Mouse (Mus musculus) heart, postnatal 0 days (tissue): ENCODE data around the gene Cemip2. TPM values are rescaled to one million over a fixed set of nuclear protein-coding genes. Genes with fewer than 3 reads are reported as not detected.
A peak's percentile ranks its signal among the peaks of the same experiment; 100 is the strongest.

Experiments used
- ATAC-seq: fragments of 200-750 bp; cut with Nextera tagmentation; 2 replicates; pipeline ENCODE4 v1.8.0; 2017; ENCODE audit warnings: low read depth, moderate number of reproducible peaks, moderate library complexity; ENCODE audit not compliant: insufficient read depth
- DNase-seq: peaks from one replicate; pipeline ENCODE4 v3.0.0-alpha.2; 2016; ENCODE audit warnings: low spot score
- H3K27ac ChIP-seq: fragments of 300-500 bp; sonication (generic); 2 replicates; pipeline ENCODE4 v1.5.1; 2014; ENCODE audit warnings: low read depth, mild to moderate bottlenecking
- H3K27me3 ChIP-seq: fragments of 300-500 bp; sonication (generic); 2 replicates; pipeline ENCODE4 v1.6.1; 2014; ENCODE audit warnings: low read length, mixed read lengths; ENCODE audit not compliant: control insufficient read depth, insufficient read depth
- H3K36me3 ChIP-seq: fragments of 300-500 bp; sonication (generic); replicated peaks from 2 replicates; pipeline ENCODE4 v1.6.1; 2014; ENCODE audit warnings: low read length, mixed read lengths; ENCODE audit not compliant: control insufficient read depth, insufficient read depth
- H3K4me1 ChIP-seq: fragments of 300-500 bp; sonication (generic); 2 replicates; pipeline ENCODE4 v1.6.1; 2014; ENCODE audit warnings: antibody characterized with exemption; ENCODE audit not compliant: control insufficient read depth, insufficient read depth
- H3K4me2 ChIP-seq: fragments of 300-500 bp; sonication (generic); 2 replicates; pipeline ENCODE4 v1.6.1; 2014; ENCODE audit warnings: low read depth, mild to moderate bottlenecking, low read length, moderate library complexity
- H3K4me3 ChIP-seq: fragments of 300-500 bp; sonication (generic); 2 replicates; pipeline ENCODE4 v1.5.1; 2014; ENCODE audit warnings: low read depth, low read length
- H3K9ac ChIP-seq: fragments of 300-500 bp; sonication (generic); replicated peaks from 2 replicates; pipeline ENCODE4 v1.6.1; 2014; ENCODE audit warnings: low read depth, low read length, mixed read lengths
- H3K9me3 ChIP-seq: fragments of 300-500 bp; sonication (generic); replicated peaks from 2 replicates; pipeline ENCODE4 v1.6.1; 2016; ENCODE audit warnings: low read length; ENCODE audit not compliant: control insufficient read depth
- CTCF ChIP-seq: IDR thresholded peaks from 2 replicates; pipeline ENCODE4 v1.5.1; 2016; ENCODE audit warnings: antibody characterized with exemption, control low read depth, low read depth
- EP300 ChIP-seq: IDR thresholded peaks from 2 replicates; pipeline ENCODE4 v1.6.1; 2016; ENCODE audit warnings: antibody characterized with exemption, low read depth
- WGBS: fragments of 180-500 bp; shearing (Covaris S2); extraction: QIAGEN DNeasy Blood & Tissue Kit; methylation state at CpG from one replicate; pipeline ENCODE4 v1.1.7; 2014; 5-methylcytosine and 5-hydroxymethylcytosine counted together
- polyA plus RNA-seq: library from polyadenylated mRNA; unstranded; fragments of >200 nt; fragmentation: Nextera tagmentation; extraction: Ambion mirVana; gene quantifications from 2 replicates; pipeline ENCODE4 v1.2.1, GENCODE M21; 2015
- total RNA-seq: library from RNA; depleted of rRNA; stranded (reverse); fragments of >200 nt; gene quantifications from 2 replicates; pipeline ENCODE4 v1.2.3, GENCODE M21; 2014; ENCODE audit warnings: low replicate concordance

Gene Cemip2
- total and polyA plus RNA-seq, 2 experiments from 2014 or later = 20.2 to 58.8 TPM

DNA sequence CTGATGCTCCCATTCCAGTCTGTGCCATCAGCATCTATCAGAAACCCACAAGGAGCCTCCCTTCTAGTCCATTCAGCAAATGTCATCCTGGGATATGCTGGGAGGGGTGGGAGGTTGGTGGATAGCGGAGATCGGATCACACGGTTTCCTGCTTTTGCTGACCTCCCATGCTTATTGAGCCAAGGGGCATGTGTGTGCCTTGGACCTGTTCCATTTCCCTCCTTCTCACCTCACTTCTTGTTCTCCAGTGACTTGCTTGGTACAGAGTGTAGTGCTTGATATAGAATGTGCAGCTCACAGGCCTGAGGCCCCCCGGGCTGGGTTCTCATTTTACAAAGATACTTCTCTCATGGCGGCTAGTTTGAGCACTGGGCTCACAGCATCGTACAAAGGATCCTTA lies 43.7 kb downstream of the Cemip2 start:
- Histone ChIP-seq H3K36me3 (peaks cover 52% of the 10 kb centered on the region), H3K27ac (no peak overlapping the region), H3K9ac (no peak overlapping the region), H3K9me3 (no peaks in the 10 kb centered on the region), H3K4me2 (no peak overlapping the region), H3K4me1 (peaks cover 24% of the 10 kb centered on the region), H3K4me3 (no peak overlapping the region), H3K27me3 (no peaks in the 10 kb centered on the region)
- WGBS = 29% methylated on average over 6 of the region's 6 CpGs
- DNase-seq (no peak), ATAC-seq (peak; percentile 59; the same call in 1 of the 2 replicates)
- no peak for TF ChIP-seq CTCF
- TF ChIP-seq EP300 = no peak

DNA sequence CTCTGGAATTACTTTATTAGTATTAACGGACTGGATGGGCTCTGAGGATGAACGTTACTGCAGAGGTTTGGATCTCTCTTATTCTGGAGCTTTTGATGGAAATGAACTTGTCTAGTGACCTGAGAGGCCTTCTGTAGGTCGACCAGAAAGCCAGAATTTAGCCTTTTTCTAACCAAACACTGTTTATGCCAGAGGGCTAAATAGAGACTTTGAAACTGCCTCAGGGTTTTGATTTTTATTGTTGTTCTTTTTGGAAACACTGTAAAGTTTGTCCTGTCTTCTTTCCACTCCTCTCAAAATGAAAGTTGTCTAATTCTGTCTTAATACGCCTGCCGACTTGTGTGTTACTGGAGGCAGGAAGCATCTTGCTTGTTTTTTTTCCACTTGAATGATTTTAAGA lies 46.0 kb downstream of the Cemip2 start:
- Histone ChIP-seq H3K27me3 (no peaks in the 10 kb centered on the region), H3K9ac (no peak overlapping the region), H3K36me3 (peaks cover 47% of the 10 kb centered on the region), H3K9me3 (no peaks in the 10 kb centered on the region), H3K4me2 (no peak overlapping the region), H3K4me1 (peaks cover 19% of the 10 kb centered on the region), H3K27ac (no peak overlapping the region), H3K4me3 (no peak overlapping the region)
- ATAC-seq (no peak), DNase-seq (no peak)
- WGBS = 79% methylated on average over 5 of the region's 5 CpGs
- TF ChIP-seq EP300 (no peak), CTCF (no peak)

DNA sequence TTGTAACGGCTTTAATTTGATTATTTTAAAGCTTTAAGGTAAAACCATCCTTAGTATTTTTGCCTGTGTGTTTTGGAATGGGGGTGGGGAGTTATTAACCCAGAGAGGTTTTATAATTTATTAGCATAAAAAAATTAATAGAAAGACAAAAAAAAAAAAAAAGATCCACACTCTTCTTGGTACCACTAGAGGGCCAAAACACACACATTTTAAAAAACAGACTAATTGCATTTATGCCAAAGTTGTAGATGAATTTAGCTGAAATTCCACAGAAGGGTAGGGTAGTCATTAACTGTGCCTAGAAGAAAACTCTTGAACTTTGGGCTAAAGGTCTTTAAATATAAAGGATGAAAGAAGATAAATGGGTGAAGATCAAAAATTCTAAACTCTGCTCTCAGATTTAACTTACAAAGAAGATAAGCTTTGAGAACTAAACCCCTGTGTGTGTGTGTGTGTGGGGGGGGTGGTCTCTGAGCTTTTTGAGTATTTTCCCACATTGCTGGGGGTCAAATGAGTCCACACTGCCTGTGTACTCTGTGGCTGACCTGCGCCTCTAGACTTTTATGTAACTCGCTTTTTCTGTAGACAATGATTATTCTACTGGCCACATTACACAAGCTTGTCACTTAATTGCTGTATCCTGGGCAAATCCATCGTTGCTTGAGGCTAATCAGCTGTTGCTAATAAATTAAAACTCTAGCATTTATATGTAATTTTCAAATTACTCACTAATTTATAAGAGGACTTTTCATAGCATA lies 47.2 kb downstream of the Cemip2 start:
- DNase-seq = no peak
- Histone ChIP-seq H3K27me3 (no peaks in the 10 kb centered on the region), H3K9me3 (no peaks in the 10 kb centered on the region), H3K27ac (no peak overlapping the region), H3K4me2 (no peak overlapping the region), H3K36me3 (peaks cover 59% of the 10 kb centered on the region), H3K4me1 (peaks cover 13% of the 10 kb centered on the region), H3K4me3 (no peak overlapping the region), H3K9ac (no peak overlapping the region)
- ATAC-seq = no peak
- TF ChIP-seq EP300 (no peak), CTCF (0 out of 2 replicates have a peak, but pooled peaks have one; percentile 5)
- WGBS = 88% methylated on average over 4 of the region's 4 CpGs

DNA sequence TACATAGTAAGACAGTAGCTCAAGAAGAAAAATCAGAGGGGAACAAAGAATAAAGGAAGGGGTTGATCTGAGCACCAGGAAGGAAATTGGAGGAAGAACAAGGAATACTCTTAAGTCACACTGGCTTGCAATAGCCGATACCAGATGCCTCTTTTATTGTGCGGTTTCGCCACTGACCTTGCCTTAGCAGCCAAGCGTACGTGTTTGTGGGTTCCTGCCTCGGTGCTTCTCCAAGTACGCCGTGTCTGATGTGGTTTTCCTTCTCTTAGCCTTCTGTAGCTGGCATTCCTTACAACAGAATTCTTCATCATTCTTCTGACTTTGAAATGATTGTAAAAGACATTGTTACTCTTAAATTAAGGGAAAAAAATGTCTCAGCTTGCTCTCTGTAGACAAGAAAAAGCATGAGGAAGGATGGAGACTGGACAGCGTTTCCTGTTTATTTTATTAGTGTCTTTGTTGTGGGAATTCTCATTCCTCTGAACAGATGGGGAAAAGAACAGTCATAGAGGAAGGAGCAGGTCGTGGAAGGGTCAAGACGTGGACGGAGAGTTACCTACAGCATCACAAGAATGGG lies 55.4 kb downstream of the Cemip2 start:
- WGBS = 67% methylated on average over 12 of the region's 12 CpGs
- Histone ChIP-seq H3K27ac (peak overlapping the region; percentile 21; the same call in 1 of the 2 replicates), H3K9ac (no peak overlapping the region), H3K36me3 (peaks cover 73% of the 10 kb centered on the region), H3K27me3 (no peaks in the 10 kb centered on the region), H3K4me3 (no peak overlapping the region), H3K9me3 (no peaks in the 10 kb centered on the region), H3K4me2 (no peak overlapping the region), H3K4me1 (no peaks in the 10 kb centered on the region)
- ATAC-seq (no peak), DNase-seq (no peak)
- TF ChIP-seq CTCF = no peak
- TF ChIP-seq EP300 = no peak

DNA sequence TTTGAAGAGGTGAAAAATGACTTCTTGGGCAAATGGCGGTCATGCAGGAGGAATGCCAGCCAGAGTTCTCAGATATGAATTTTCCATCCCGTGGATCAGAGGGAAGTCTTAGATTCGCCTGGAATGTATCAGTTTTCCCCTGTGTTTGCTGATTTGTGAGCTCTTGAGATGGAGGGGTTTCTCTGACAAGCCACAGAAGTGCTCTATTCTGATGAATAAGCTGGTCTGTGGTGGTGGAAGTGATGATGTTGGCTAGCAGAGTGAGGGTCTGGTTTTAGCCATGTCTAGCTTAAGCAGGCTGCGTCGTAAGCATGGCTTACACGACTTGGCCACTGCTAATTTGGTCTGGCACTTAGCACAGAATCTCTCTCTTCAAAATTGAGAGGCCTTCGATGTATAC lies 56.8 kb downstream of the Cemip2 start:
- ATAC-seq = peak; percentile 33; the same call in 1 of the 2 replicates
- no peak for TF ChIP-seq EP300
- TF ChIP-seq CTCF = no peak
- WGBS = 46% methylated on average over 7 of the region's 7 CpGs
- no peak overlapping the region for H3K4me3 ChIP-seq
- peaks cover 65% of the 10 kb centered on the region for H3K36me3 ChIP-seq
- no peaks in the 10 kb centered on the region for H3K4me1 ChIP-seq
- no peaks in the 10 kb centered on the region for H3K9me3 ChIP-seq
- no peak overlapping the region for H3K4me2 ChIP-seq
- no peak overlapping the region for H3K9ac ChIP-seq
- peak overlapping the region; percentile 47; the same call in 1 of the 2 replicates for H3K27ac ChIP-seq
- DNase-seq = no peak
- no peaks in the 10 kb centered on the region for H3K27me3 ChIP-seq
